Comparison of ENCODE assay signal across 8 mouse cellular contexts in genomic region chr16:91553625-91554024, GRCm38 (mm10). TPM values are rescaled to one million over a fixed set of nuclear protein-coding genes. Genes with fewer than 3 reads are reported as not detected.
DNase-seq lines count a peak whose midpoint lies in the region; ATAC-seq lines count a peak whose summit lies in the region.

No protein-coding gene starts in this region.

- H3K27ac ChIP-seq in heart, embryonic 12.5 days (ENCODE audit: poor library complexity, severe bottlenecking): no peak overlapping the region
- no peak overlapping the region for H3K27ac ChIP-seq in limb, embryonic 15.5 days

- H3K9me3 ChIP-seq in heart, embryonic 12.5 days (replicated peaks): no peaks in the 10 kb centered on the region
- H3K9me3 ChIP-seq in limb, embryonic 15.5 days: no peaks in the 10 kb centered on the region

- no peak overlapping the region; the same call in 1 of the 2 replicates for H3K9ac ChIP-seq in heart, embryonic 12.5 days
- H3K9ac ChIP-seq in limb, embryonic 15.5 days: no peak overlapping the region

- DNase-seq in cerebellum, postnatal 10 days: peak; percentile 57 to 59
- no peak for DNase-seq in cerebellum, adult 9-10 months
- peak; percentile 69 for DNase-seq in CD4-positive helper T cell, adult 2 months (ENCODE audit: low read depth, low spot score)
- no peak for DNase-seq in left cerebral cortex, postnatal 14 days (ENCODE audit: low spot score in 2 of 2)
- DNase-seq in urinary bladder, adult 2 months (ENCODE audit: low spot score): no peak
- no peak for DNase-seq in cerebellum, postnatal 36 days

- intact Hi-C loops in left cerebral cortex, postnatal 14 days (cut with DNase I): loop anchor here (5.0 kb wide), 1 partner anchor 44 kb away; the partner anchor contains the start of gene Tmem50b

- WGBS in heart, embryonic 12.5 days: 34% methylated on average over 12 of the region's 12 CpGs
- 43% methylated on average over 12 of the region's 12 CpGs for WGBS in limb, embryonic 15.5 days

- H3K4me2 ChIP-seq in heart, embryonic 12.5 days: peak overlapping the region; percentile 39
- 0 out of 2 replicates have a peak overlapping the region, but pooled peaks have one; percentile 14 for H3K4me2 ChIP-seq in limb, embryonic 15.5 days

- no peaks in the 10 kb centered on the region for H3K27me3 ChIP-seq in heart, embryonic 12.5 days (replicated peaks)
- H3K27me3 ChIP-seq in limb, embryonic 15.5 days: no peaks in the 10 kb centered on the region

- peaks cover 43% of the 10 kb centered on the region for H3K36me3 ChIP-seq in heart, embryonic 12.5 days
- H3K36me3 ChIP-seq in limb, embryonic 15.5 days: peaks cover 23% of the 10 kb centered on the region

- no peak for ATAC-seq in heart, embryonic 12.5 days (ENCODE audit: insufficient number of reproducible peaks, low FRiP score)
- ATAC-seq in limb, embryonic 15.5 days (ENCODE audit: insufficient number of reproducible peaks, low FRiP score, low TSS enrichment, low read depth): no peak

- H3K4me1 ChIP-seq in heart, embryonic 12.5 days (replicated peaks): peaks cover 69% of the 10 kb centered on the region
- H3K4me1 ChIP-seq in limb, embryonic 15.5 days: peaks cover 28% of the 10 kb centered on the region

- H3K4me3 ChIP-seq in heart, embryonic 12.5 days: no peak overlapping the region
- no peak overlapping the region for H3K4me3 ChIP-seq in limb, embryonic 15.5 days

RNA-seq across cellular contexts. Expression of gene Ifngr2, which starts 6.8 kb away (rescaled TPM):
- polyA plus RNA-seq in heart, embryonic 12.5 days (2016; fragmentation: Nextera tagmentation; extraction: Ambion mirVana): 99.4 and 110 TPM in 2 replicates
- 56.6 and 67.3 TPM in 2 replicates for polyA plus RNA-seq in limb, embryonic 15.5 days (2015; fragmentation: Nextera tagmentation; extraction: Ambion mirVana)
- 10 to 100 TPM; 62.0 to 62.6 TPM for total RNA-seq in left cerebral cortex, postnatal 14 days (2021)
- polyA plus RNA-seq in urinary bladder, adult 2 months (2012; rRNA removed): 32.1 and 34.3 TPM in 2 replicates

RNA-seq across cellular contexts. Expression of gene Tmem50b, which starts 44.0 kb away (rescaled TPM):
- polyA plus RNA-seq in heart, embryonic 12.5 days (2016; fragmentation: Nextera tagmentation; extraction: Ambion mirVana): 57.4 and 60.8 TPM in 2 replicates
- 53.6 and 54.3 TPM in 2 replicates for polyA plus RNA-seq in limb, embryonic 15.5 days (2015; fragmentation: Nextera tagmentation; extraction: Ambion mirVana)
- total RNA-seq in left cerebral cortex, postnatal 14 days (2021): 100 to 1,000 TPM; 104 to 110 TPM
- 78.0 and 80.8 TPM in 2 replicates for polyA plus RNA-seq in urinary bladder, adult 2 months (2012; rRNA removed)

Comparison
In these comparisons a context has a peak if more than half of its experiments do, and no peak if none do; other contexts are left out.
1. DNase-seq: peak in cerebellum, postnatal 10 days (2 of 2) and CD4-positive helper T cell, adult 2 months (single experiment); none in cerebellum, adult 9-10 months (single experiment), left cerebral cortex, postnatal 14 days (0 of 2), urinary bladder, adult 2 months (single experiment) and cerebellum, postnatal 36 days (0 of 2).